Mouse (Mus musculus): Measurements from ENCODE around the gene Rnf157.

Rnf157 gene

DNA sequence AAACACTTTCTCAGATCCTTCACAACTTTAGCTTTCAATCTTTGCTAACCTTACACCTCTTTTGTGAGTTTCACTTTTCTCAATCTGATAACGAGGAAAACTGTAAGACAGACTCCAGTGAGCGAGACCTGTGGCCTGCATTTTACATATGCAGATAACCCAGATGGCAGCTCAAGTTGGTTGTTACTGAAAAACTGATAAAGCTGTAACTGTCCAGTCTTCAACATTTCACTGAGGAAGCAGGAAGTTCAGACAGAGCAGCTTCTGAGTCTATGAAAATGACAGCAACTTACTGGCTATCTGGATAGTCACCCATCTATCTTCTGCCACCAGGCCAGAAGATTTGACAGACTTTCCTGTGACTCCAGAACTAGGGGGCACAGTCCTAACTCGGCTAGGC is 103.2 kb downstream of the Rnf157 start:
- in situ Hi-C loops (cut with MboI, MseI): loop anchor here (10.0 kb wide), 1 partner anchor 1305 kb away; no protein-coding TSS in a partner anchor

DNA sequence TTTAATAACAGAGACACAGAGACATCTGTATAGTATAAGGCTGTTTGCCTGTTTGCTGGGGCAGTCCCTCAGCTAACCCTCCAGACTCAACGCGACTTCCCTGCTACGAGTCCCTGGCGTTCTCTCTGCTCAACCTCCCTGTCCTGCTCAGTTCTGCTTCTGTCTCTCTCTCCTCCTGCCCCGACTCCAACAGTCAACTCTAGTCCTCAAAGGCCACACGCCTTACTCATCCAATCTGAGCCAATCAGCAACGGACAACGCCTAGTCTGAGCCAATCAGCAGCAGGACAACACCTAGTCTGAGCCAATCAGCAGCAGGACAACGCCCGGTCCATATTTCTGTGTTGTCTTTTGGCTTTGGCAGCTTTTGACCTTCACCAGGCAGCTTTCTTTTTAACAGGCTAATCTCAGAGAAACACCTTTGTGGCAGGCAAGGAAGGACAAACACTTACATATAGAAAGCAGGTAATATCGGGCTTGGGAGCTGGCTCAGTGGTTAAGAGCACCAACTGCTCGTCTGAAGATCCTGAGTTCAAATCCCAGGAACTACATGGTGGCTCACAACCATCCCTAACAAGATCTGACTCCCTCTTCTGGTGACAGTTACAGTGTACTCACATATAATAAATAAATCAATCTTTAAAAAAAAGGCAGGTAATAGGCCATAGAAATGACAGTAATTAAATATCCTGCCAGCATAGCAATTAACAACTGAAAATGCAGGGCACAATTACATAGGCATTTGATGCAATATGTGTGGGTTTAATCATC is 104.9 kb downstream of the Rnf157 start:
- in situ Hi-C loops (cut with MboI, MseI): loop anchor here (10.0 kb wide), 1 partner anchor 1307 kb away; no protein-coding TSS in a partner anchor

DNA sequence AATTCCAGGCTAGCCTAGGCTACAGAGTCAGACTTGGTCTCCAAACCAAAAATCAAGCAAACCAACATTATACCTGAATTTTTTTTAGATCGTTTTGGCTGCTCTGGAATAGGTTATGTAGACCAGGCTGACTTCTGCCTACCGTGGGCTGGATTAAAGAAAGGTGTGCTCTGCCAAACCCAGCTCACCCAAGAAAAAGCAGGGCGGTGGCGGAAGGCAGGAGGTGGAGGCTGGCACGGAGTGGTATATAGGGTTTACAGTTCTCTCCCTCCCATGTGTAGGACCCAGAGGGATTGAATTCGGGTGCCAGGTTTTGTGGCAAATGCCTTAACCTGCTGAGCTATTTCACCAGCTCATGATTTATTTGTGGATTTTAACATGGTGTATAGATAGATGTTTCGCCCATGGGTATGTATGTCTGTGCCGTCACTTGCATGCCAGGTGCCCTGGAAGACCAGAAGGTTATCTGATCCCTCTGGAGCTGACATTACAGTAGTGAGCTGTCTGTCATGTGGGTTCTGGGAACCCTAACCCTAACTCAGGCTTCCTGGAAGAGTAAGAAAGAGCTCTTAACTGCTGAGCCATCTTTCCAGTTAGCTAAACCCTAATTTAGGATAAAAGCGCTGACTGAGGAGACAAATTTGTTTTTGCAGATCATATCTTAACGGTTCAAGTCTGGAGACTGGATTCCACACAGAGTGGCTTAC is 105.7 kb downstream of the Rnf157 start, which contains the start of gene Exoc7:
Gene Exoc7, minus strand, starts transcription at position 215 of the 707 bp plus-strand sequence.
- in situ Hi-C loops (cut with MboI, MseI): loop anchor here (10.0 kb wide), 1 partner anchor 1308 kb away; no protein-coding TSS in a partner anchor

DNA sequence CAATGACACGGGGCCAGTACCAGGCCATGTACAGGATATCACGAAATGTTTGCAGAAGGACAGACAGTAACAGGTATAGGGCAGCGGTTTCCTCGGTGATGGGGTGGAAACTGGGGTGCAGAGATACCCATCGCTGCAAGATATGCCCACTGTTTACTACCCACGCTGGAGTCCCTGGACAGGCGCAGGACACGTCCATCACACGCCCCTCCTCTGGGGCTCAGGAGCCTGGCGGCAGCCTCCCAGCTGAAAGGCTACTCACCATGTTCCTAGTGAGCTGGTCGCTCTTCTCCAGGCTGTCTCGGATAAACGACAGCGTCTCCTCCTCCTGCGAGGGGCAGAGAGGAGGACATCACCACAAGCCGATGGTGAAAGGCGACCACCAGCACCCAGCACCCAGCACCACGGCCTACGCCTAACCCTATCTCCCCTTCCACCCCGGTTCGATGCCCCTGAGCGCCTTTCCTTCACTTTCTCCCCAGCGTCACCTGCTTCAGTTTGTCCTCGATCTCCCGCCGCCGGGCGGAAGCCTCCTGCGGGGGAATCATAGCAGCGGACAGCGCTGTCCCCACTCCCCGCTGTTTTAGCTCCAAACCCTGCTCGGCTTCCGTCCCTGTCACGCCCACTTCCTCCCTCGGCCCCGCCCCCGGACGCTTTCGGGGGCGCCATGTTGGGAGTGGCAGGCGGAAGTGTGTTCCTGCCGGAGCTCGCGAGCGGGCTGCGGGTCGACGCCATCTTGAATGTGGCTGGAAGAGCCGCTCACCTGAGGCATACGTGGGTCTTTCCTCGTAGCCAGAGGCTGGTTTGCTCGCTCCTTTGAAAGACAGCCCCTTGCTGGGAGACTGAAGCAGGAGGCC is 106.5 kb downstream of the Rnf157 start:
- in situ Hi-C loops (cut with MboI, MseI): loop anchor here (10.0 kb wide), 1 partner anchor 1308 kb away; no protein-coding TSS in a partner anchor

DNA sequence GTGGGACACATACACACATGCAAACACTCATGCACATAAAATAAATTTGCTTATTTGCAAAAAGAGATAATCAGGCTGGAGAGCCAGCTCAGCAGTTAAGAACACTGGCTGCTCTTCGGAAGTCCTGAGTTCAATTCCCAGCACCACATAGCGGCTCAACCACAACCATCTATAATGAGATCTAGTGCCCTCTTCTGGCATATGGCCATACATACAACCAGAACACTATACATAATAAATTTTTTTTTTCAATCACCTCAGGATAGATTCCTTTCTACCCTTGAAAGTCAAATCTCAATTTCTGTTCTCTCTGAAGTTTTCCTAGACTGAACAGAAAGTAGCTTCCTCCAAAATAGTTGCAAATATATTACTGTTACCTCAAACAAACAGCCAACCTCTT is 107.4 kb downstream of the Rnf157 start:
- in situ Hi-C loops (cut with MboI, MseI): loop anchor here (10.0 kb wide), 1 partner anchor 1309 kb away; no protein-coding TSS in a partner anchor

DNA sequence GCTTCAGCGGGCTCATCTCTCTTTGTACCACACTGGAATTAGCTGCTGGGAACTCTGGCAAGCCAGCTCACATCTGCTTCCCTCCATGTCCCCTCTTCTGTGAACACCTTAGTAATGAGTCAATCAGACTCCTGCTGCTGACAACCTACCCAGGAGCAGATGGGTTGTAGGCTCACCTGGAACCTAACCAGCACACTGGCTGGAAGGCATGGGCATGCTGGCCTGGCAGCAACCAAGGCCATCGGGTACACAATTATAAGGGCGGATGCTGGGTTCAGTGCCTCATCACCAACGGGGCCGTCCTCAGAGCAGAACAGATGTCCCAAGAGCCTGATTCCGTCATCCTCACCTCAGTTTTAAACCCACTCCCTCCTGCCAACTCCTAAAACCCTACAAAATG is 114.2 kb downstream of the Rnf157 start:
- in situ Hi-C loops (cut with MboI, MseI): loop anchor here (5.0 kb wide), 1 partner anchor 76 kb away; no protein-coding TSS in a partner anchor

DNA sequence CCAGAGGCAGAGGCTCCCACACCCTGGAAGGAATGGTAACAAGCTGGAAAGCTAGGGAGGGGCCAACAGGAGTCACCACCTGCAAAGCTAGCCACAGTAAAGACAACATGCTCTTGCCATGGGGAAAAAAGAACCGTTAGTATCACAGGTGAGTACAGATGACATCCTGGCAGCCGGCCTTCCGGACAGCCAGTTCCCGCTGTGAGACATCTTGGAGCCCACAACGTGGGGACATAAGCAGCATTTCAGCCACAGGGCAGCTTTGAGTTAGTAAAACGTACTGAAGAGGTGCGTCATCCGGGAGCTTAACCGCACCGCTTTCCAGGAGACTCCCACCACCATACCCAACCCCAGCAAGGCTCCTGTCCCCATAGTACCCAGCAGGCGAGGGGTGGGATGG is 114.6 kb downstream of the Rnf157 start:
- in situ Hi-C loops (cut with MboI, MseI): loop anchor here (5.0 kb wide), 1 partner anchor 76 kb away; no protein-coding TSS in a partner anchor

DNA sequence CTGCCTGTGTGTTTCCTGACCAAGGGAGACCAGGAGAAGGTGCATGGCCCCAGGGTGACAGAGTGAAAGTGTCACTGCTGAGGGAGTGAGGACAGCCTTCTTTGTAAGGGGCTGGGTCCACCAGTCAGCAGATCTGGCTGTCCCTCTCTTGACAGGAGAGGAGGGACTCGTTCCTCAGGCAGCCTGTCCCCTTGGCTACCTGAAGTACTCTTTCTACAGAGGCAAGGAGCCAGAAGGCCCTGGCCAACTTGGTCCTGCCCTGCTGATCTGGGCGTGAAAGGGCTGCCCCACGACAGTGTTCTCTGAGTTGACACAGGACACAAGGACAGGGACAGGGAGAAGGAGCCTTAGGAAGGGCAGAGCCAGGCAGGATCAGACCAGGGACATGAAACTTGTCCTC is 115.8 kb downstream of the Rnf157 start:
- in situ Hi-C loops (cut with MboI, MseI): loop anchor here (5.0 kb wide), 1 partner anchor 75 kb away; no protein-coding TSS in a partner anchor

DNA sequence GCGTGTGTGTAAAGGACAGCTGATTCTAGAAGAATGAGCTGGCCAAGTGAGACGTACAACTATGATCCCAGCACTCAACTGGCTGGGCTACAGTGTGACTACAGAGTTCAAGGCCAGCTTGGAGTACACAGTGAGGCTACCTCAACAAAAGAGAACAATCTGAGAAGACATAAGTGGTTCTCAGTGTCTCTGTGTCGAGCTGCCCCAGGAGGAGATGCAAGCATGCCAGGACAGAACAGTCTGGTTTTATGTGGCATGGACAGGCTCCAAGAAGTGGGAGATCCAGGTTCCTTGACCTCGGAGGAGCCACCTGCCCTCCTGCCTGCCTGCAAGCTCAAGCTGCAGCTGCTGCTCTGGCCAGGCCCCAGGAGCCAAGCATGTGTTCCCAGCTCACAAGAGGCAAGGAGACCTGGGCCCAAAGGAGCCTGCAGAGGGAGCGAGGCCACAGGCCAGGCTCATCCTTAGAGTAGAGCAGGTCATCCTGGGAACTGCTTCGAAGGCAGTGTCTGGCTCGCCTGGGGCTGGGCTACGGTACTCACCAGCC is 116.6 kb downstream of the Rnf157 start:
- in situ Hi-C loops (cut with MboI, MseI): loop anchor here (5.0 kb wide), 1 partner anchor 74 kb away; no protein-coding TSS in a partner anchor

DNA sequence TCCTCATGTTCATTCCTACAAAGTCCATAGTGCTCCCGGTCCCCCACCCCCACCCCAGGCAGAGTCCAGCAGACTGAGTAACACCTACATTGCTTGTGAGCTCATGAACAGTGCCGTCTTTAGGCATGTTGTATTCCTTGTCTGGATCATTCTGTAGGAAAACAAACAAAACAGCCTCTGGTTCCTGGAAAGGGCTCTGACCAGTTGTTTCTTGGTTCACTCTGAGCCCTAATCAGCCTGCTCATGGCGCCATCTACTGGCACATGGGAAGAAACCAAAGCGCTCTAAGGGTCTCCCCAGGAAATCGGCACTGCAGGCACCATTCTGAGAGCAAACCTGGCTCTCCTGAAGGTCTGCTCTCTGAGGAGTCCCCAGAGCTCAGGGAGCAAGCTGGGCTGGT is 118.5 kb downstream of the Rnf157 start:
- in situ Hi-C loops (cut with MboI, MseI): no loop called here

DNA sequence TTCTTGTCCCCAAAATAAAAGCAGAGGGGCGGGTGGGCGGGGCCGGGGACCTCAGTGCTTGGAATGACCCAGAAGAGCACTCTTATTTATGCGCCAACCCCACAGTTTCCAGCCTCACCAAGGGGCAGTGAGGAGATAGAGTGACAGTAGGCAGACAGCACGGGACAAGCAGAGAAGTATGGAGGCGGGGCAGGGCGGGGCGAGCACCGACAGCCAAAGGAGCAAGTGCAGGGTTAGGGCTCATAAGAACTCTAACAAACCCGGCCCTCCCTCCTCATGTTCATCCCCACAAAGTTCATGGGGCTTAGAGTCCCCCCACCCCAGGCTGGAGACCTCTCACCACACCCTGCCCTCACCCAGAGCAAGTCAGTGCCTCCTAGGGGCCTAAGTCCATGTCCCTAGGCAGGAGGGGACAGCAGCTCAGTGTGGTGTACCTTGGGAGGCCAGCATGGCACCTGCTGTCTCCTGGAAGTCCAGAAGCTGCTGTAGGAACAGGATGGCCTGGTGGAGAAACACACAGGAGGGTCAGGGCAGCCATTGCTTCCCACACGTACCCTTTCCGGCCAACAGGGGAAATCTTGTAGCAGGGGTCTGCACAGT is 119.2 kb downstream of the Rnf157 start:
- in situ Hi-C loops (cut with MboI, MseI): no loop called here

DNA sequence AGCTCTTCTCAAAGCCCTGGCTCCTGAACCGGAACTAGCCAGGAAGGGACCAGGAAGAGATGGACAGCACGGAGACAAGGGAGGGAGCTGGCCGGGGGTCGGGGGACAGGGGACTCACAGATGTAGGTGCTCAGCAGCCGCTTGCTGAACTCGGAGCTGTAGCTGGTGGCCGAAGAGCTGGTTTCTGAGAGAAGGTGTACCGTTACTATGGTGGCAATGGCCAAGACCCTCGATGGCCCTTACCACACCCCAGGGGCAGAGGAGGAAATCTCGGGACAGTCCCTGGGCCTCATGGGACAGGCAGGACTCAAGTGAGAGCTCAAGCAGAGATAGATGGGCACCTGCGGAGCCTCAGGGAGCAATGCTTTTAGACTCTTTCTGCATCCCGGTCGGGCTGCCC is 120.4 kb downstream of the Rnf157 start:
- in situ Hi-C loops (cut with MboI, MseI): no loop called here

DNA sequence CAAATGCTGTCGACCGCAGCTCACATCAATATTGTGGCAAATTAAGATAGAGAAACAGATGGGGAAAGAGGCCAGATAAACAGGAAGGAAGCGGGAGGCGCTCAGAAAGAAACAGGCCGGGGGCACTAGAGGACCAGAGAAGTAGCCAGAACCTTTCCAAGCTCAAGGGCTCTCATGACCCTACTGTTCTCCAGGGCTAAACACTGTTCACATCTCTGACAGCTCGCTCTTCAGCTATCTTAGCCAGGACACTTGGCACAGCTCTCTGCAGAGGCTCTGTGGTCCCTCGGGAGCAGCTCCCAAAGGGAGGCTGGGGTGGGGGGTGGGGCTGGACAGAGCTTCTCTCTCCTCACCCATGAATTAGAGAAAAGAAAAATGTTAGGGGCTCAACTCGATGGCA is 122.3 kb downstream of the Rnf157 start:
- in situ Hi-C loops (cut with MboI, MseI): no loop called here

DNA sequence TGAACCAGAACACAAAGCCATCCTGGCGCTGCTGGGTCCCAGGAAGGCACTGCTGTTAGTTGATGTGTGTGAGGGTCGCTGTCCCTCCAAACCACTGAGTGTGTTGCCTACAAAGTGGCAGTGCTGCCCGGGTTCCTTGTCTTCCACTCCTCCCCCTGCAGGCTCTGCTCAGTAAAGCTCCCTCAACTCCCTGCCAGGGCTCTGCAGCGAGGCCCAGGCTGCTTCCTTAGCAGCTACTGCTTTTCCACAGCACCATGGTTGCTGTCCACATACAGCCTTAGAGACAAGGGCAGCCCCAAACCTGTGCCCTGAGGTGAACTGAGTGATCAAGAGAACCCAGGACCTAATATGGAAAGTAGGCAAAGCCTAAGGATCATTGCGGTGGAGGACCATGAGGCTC is 125.5 kb downstream of the Rnf157 start:
- in situ Hi-C loops (cut with MboI, MseI): no loop called here

Measured in T-helper 2 cell (primary cell).